Mouse (Mus musculus): Measurements from ENCODE around the gene Ctsa. TPM values are rescaled to one million over a fixed set of nuclear protein-coding genes. Genes with fewer than 3 reads are reported as not detected.
"Not testable (repeated sequence)": the region's sequence is repeated elsewhere in the genome, so short reads cannot be mapped to it uniquely, and the experiment has no call there.

The Ctsa gene
- polyA plus RNA-seq, 1 experiment from 2014 or later, result 124 TPM

GRCm38 (mm10) chr2:164856309-164857100 lies 23.8 kb downstream of the Ctsa start:
- no peaks in the 10 kb centered on the region for H3K9me3 ChIP-seq
- H3K4me1 ChIP-seq, result peaks cover 25% of the 10 kb centered on the region
- H3K4me3 ChIP-seq, result peak overlapping the region; percentile 42
- H3K4me2 ChIP-seq (replicated peaks), result peak overlapping the region; percentile 90
- ATAC-seq (ENCODE audit: insufficient number of reproducible peaks, insufficient read depth, low FRiP score, low TSS enrichment), result no peak
- H3K36me3 ChIP-seq, result 0 out of 2 replicates have a peak, but pooled peaks cover 7% of the 10 kb centered on the region
- WGBS, result under 1% methylated on average over 42 of the region's 42 CpGs
- H3K27ac ChIP-seq, result peak overlapping the region; percentile 74; the same call in 1 of the 2 replicates
- peak overlapping the region; percentile 43; the same call in 1 of the 2 replicates for H3K9ac ChIP-seq
- H3K27me3 ChIP-seq, result peaks cover 44% of the 10 kb centered on the region

- Histone ChIP-seq H3K4me3 (peak within 1 kb of the TSS; percentile 42), H3K27me3 (peaks cover 44% of the 10 kb centered on the region), H3K9me3 (no peaks in the 10 kb centered on the region), H3K4me1 (peaks cover 32% of the 10 kb centered on the region), H3K4me2 (replicated peaks) (peak within 1 kb of the TSS; percentile 90), H3K27ac (peak within 1 kb of the TSS; percentile 74), H3K36me3 (no peaks in the 10 kb centered on the region), H3K9ac (peak within 1 kb of the TSS; percentile 44)
- WGBS, result under 1% methylated on average over 47 of the region's 47 CpGs
- ATAC-seq (ENCODE audit: insufficient number of reproducible peaks, insufficient read depth, low FRiP score, low TSS enrichment), result peak; percentile 81
Observed at GRCm38 (mm10) chr2:164857101-164857821, 24.6 kb downstream of the Ctsa start, which contains the start of gene Pltp. Gene Pltp, minus strand, starts transcription at chr2:164857711.

DNA sequence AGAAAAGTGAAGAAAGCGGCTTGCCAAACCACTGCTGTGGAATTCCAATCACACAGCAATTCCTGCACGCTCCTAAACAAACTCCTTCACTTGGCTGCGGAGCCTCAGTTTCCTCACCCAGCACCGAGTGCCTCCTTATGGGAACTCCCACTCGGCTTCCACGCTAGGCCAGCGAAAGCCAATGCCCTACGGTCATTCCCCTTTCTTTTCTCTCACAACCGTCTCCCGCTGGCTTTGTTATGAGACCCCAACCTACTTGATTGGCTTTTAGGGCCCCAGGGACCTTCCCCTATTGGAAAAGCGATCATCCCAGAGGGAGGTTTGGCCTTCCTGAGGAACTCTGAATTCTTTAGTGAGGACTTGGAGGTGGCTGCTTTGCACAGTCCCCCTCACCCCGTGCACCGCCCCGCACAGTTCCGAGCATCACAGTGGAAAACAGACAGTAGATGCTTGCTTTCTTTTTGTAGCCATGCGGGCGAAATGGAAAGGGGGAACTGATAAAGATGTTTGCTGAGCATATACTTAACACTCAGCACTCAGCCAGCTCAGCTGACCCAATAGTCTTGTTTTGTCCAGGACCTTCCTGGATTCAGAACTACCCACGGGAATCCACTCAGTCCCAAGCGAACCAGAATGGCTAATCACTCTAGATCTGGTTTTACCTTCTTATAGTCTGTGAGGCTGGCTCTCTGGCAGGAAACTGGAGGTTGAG lies 25.3 kb downstream of the Ctsa start:
- Histone ChIP-seq H3K27ac (peak overlapping the region; percentile 74), H3K36me3 (no peaks in the 10 kb centered on the region), H3K4me1 (peaks cover 34% of the 10 kb centered on the region), H3K4me3 (peak overlapping the region; percentile 42), H3K27me3 (peaks cover 44% of the 10 kb centered on the region), H3K4me2 (replicated peaks) (peak overlapping the region; percentile 90), H3K9ac (peak overlapping the region; percentile 44), H3K9me3 (no peaks in the 10 kb centered on the region)
- no peak for ATAC-seq (ENCODE audit: insufficient number of reproducible peaks, insufficient read depth, low FRiP score, low TSS enrichment)
- 4% methylated on average over 19 of the region's 19 CpGs for WGBS

DNA sequence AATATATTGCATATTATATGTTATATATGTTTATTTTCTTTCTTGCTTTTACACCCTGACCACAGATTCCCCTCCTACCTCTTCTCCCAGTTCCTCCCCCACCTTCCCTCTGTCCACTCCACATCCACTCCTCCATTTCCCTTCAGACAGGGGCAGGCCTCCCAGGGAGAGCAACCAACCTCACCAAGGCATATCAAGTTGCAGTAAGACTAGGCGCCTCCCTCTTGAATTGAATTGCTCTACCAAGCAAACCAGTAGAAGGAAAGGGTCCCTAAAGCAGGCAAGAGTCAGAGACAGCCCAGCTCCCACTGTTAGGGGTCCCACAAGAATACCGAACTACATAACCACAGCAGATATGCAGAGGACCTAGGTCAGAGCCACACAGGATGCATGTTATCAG lies 26.5 kb downstream of the Ctsa start:
- ATAC-seq (ENCODE audit: insufficient number of reproducible peaks, insufficient read depth, low FRiP score, low TSS enrichment), result no peak
- H3K9me3 ChIP-seq, result no peaks in the 10 kb centered on the region
- no peak overlapping the region for H3K4me2 ChIP-seq (replicated peaks)
- no peaks in the 10 kb centered on the region for H3K36me3 ChIP-seq
- no peak overlapping the region for H3K4me3 ChIP-seq
- H3K4me1 ChIP-seq, result peaks cover 34% of the 10 kb centered on the region
- no peak overlapping the region for H3K27ac ChIP-seq
- H3K9ac ChIP-seq, result no peak overlapping the region
- H3K27me3 ChIP-seq, result peaks cover 40% of the 10 kb centered on the region
- WGBS, result 38% methylated on average over 2 of the region's 2 CpGs

DNA sequence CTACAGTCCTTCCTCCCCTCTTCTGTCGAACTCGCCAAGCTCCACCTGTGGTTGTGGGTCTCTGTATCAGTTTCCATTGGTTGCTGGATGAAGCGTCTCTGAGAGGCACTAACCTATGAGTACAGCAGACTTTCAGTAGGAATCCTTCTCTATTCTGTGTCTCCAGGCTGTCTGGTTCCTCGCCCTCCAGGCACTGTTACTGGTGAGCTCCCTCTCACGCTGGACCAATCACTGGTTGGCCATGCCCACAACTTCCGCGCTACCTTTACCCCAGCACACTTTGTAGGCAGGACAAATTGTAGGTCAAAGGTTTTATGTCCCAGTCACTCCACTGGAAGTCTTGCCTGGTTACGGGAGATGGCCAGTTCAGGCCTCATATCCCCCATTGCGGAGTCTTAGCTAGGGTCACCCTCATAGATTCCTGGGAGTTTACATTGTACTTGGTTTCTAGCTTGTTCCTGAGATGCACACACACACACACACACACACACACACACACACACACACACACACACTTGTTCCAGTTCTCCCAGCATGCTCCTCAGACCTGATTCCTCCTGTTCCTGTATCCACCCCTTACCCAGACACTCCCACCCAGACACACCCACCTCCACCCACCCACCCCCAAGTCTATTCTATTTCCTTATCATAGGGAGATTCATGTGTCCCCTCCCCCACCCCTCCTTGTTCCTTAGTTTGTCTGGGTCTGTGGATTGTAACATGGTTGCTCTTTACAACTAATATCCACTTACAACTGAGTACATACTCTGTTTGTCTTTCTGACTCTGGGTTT lies 27.2 kb downstream of the Ctsa start:
- H3K4me1 ChIP-seq, result peaks cover 34% of the 10 kb centered on the region
- H3K4me3 ChIP-seq, result no peak overlapping the region
- no peaks in the 10 kb centered on the region for H3K36me3 ChIP-seq
- no peak overlapping the region for H3K9ac ChIP-seq
- H3K4me2 ChIP-seq (replicated peaks), result no peak overlapping the region
- no peaks in the 10 kb centered on the region for H3K9me3 ChIP-seq
- H3K27me3 ChIP-seq, result peaks cover 36% of the 10 kb centered on the region
- H3K27ac ChIP-seq, result no peak overlapping the region
- WGBS, result 53% methylated on average over 9 of the region's 9 CpGs
- no peak for ATAC-seq (ENCODE audit: insufficient number of reproducible peaks, insufficient read depth, low FRiP score, low TSS enrichment)

GRCm38 (mm10) chr2:164861094-164861493 lies 28.4 kb downstream of the Ctsa start:
- ATAC-seq (ENCODE audit: insufficient number of reproducible peaks, insufficient read depth, low FRiP score, low TSS enrichment), result no peak
- Histone ChIP-seq H3K4me2 (replicated peaks) (no peak overlapping the region), H3K27ac (no peak overlapping the region), H3K4me3 (no peak overlapping the region), H3K4me1 (peaks cover 34% of the 10 kb centered on the region), H3K36me3 (no peaks in the 10 kb centered on the region), H3K27me3 (peaks cover 27% of the 10 kb centered on the region), H3K9ac (no peak overlapping the region), H3K9me3 (no peaks in the 10 kb centered on the region)
- WGBS, result 71% methylated on average over 4 of the region's 4 CpGs

- no peaks in the 10 kb centered on the region for H3K36me3 ChIP-seq
- no peak overlapping the region for H3K9ac ChIP-seq
- no peaks in the 10 kb centered on the region for H3K9me3 ChIP-seq
- H3K27ac ChIP-seq, result peak overlapping the region; percentile 57
- no peak overlapping the region for H3K4me3 ChIP-seq
- no peak overlapping the region for H3K4me2 ChIP-seq (replicated peaks)
- peaks cover 15% of the 10 kb centered on the region; the same call in 1 of the 2 replicates for H3K27me3 ChIP-seq
- 37% methylated on average over 9 of the region's 9 CpGs for WGBS
- ATAC-seq (ENCODE audit: insufficient number of reproducible peaks, insufficient read depth, low FRiP score, low TSS enrichment), result 0 out of 2 replicates have a peak, but pooled peaks have one; percentile 38
- peaks cover 25% of the 10 kb centered on the region for H3K4me1 ChIP-seq
Observed at GRCm38 (mm10) chr2:164862179-164862861, 29.6 kb downstream of the Ctsa start.

- not testable (repeated sequence) for H3K9ac ChIP-seq; H3K4me3 ChIP-seq; ATAC-seq (ENCODE audit: insufficient number of reproducible peaks, insufficient read depth, low FRiP score, low TSS enrichment); H3K4me2 ChIP-seq (replicated peaks); H3K27me3 ChIP-seq; H3K9me3 ChIP-seq; H3K27ac ChIP-seq; H3K36me3 ChIP-seq
- H3K4me1 ChIP-seq, result peaks cover 18% of the 10 kb centered on the region
- WGBS, result 93% methylated on average over 9 of the region's 9 CpGs
Observed at GRCm38 (mm10) chr2:164863411-164863810, 30.7 kb downstream of the Ctsa start.

DNA sequence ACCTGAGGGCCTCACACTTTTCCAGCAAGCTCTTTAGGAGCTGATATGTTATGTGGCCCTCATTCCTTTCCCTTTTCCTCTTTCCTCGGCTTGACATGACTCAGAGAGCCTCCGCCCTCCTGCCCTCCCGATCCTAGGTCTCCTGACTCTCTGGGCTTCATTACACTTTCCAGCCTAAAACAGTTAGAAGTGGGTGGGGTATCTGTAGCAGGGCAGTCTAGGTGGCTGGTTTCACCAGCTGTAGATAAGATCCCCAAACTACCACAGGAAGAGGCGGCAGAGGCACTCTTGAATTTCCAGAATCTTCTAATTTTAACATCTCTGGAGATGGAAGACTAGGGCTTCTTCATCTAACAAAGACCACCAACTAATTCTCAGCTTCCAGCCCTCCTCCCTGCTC lies 31.9 kb downstream of the Ctsa start:
- no peak overlapping the region for H3K4me2 ChIP-seq (replicated peaks)
- no peaks in the 10 kb centered on the region for H3K9me3 ChIP-seq
- H3K9ac ChIP-seq, result no peak overlapping the region
- H3K27me3 ChIP-seq, result peaks cover 3% of the 10 kb centered on the region; the same call in 1 of the 2 replicates
- H3K4me3 ChIP-seq, result no peak overlapping the region
- no peak overlapping the region for H3K27ac ChIP-seq
- ATAC-seq (ENCODE audit: insufficient number of reproducible peaks, insufficient read depth, low FRiP score, low TSS enrichment), result no peak
- peaks cover 12% of the 10 kb centered on the region for H3K4me1 ChIP-seq
- 72% methylated on average over 4 of the region's 4 CpGs for WGBS
- H3K36me3 ChIP-seq, result no peaks in the 10 kb centered on the region

DNA sequence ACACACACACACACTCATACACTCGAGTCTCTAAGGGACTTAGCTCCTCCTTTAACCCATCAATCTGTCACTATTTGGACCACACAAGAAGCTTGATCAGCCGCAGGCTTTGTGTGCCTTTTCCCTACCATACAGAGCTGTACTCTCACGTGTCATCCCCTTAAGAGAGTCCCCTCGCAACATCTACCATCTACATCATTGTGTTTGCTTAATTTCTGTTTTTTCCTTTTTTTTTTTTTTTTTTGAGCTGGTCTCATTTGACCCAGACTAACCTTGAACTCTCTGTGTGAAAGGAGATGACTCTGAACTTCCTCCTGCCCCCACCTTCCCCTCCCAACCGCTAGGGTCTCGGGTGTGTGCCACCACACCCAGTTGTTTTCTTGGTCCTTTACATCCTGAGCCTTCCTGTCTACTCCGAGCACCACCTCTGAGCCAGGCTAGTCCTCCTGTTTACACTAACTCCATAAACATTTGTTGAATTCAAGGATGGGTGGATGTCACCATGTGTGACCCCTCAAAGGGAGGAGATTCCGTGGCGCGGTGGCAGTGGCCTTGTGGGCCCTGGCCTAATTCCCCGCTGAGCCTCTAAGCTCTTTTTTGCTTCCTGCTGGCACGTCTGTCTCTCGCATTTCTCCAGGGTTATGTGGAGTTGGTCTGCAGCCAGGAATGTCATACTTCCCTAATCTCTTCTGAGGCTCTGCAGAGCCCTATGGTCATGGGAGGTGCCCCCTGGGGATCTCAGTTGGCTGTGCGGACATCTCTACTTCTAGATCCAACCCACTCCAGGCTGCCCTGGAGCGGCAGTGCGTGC lies 34.3 kb downstream of the Ctsa start:
- Histone ChIP-seq H3K36me3 (no peaks in the 10 kb centered on the region), H3K9me3 (no peaks in the 10 kb centered on the region), H3K4me3 (no peak overlapping the region), H3K9ac (no peak overlapping the region), H3K4me1 (peaks cover 5% of the 10 kb centered on the region; the same call in 1 of the 2 replicates), H3K27me3 (no peaks in the 10 kb centered on the region), H3K27ac (no peak overlapping the region), H3K4me2 (replicated peaks) (no peak overlapping the region)
- 58% methylated on average over 16 of the region's 16 CpGs for WGBS
- ATAC-seq (ENCODE audit: insufficient number of reproducible peaks, insufficient read depth, low FRiP score, low TSS enrichment), result no peak
